8 mouse cellular contexts compared by ENCODE assay signal in genomic region chr2:37421903-37422302, GRCm38 (mm10). TPM values are rescaled to one million over a fixed set of nuclear protein-coding genes. Genes with fewer than 3 reads are reported as not detected.
DNase-seq lines count a peak whose midpoint lies in the region; ATAC-seq lines count a peak whose summit lies in the region.

No protein-coding gene starts in this region.

- H3K9ac ChIP-seq in kidney, embryonic 16.5 days (replicated peaks; ENCODE audit: low read length) = peak overlapping the region; percentile 96
- peak overlapping the region; percentile 99 for H3K9ac ChIP-seq in hindbrain, embryonic 15.5 days
- peak overlapping the region; percentile 99 for H3K9ac ChIP-seq in midbrain, embryonic 15.5 days

- H3K4me2 ChIP-seq in kidney, embryonic 16.5 days (replicated peaks; ENCODE audit: low read depth, low read length) = peak overlapping the region; percentile 74
- H3K4me2 ChIP-seq in hindbrain, embryonic 15.5 days = peak overlapping the region; percentile 72
- H3K4me2 ChIP-seq in midbrain, embryonic 15.5 days = peak overlapping the region; percentile 77

- no peak for DNase-seq in kidney, adult 18-20 months
- no peak for DNase-seq in embryo, embryonic 10.5 days (ENCODE audit: low spot score)
- DNase-seq in right cerebral cortex, adult 2 months (ENCODE audit: low spot score in 2 of 2) = no peak
- no peak for DNase-seq in layer of hippocampus, postnatal 14 days (ENCODE audit: low spot score in 2 of 2)

- H3K36me3 ChIP-seq in kidney, embryonic 16.5 days (ENCODE audit: insufficient read depth, low read length) = no peaks in the 10 kb centered on the region
- 0 out of 2 replicates have a peak, but pooled peaks cover 2% of the 10 kb centered on the region for H3K36me3 ChIP-seq in hindbrain, embryonic 15.5 days
- no peaks in the 10 kb centered on the region for H3K36me3 ChIP-seq in midbrain, embryonic 15.5 days (replicated peaks)

- peak overlapping the region; percentile 96 for H3K4me3 ChIP-seq in kidney, embryonic 16.5 days (ENCODE audit: low read length)
- peak overlapping the region; percentile 98 for H3K4me3 ChIP-seq in brown adipose tissue, adult 24 weeks (ENCODE audit: insufficient read depth, low read depth, low read length)
- peak overlapping the region; percentile 94 for H3K4me3 ChIP-seq in hindbrain, embryonic 15.5 days
- peak overlapping the region; percentile 93 for H3K4me3 ChIP-seq in midbrain, embryonic 15.5 days

- H3K4me1 ChIP-seq in kidney, embryonic 16.5 days (ENCODE audit: insufficient read depth, low read length) = peaks cover 8% of the 10 kb centered on the region; the same call in 1 of the 2 replicates
- no peaks in the 10 kb centered on the region; the same call in 1 of the 2 replicates for H3K4me1 ChIP-seq in brown adipose tissue, adult 24 weeks (ENCODE audit: control insufficient read depth, insufficient read depth, insufficient read length, low read length)
- H3K4me1 ChIP-seq in hindbrain, embryonic 15.5 days (replicated peaks) = peaks cover 17% of the 10 kb centered on the region
- H3K4me1 ChIP-seq in midbrain, embryonic 15.5 days = peaks cover 24% of the 10 kb centered on the region

- WGBS in kidney, embryonic 16.5 days = 3% methylated on average over 3 of the region's 3 CpGs
- WGBS in hindbrain, embryonic 15.5 days = 6% methylated on average over 3 of the region's 3 CpGs
- WGBS in midbrain, embryonic 15.5 days = 4% methylated on average over 3 of the region's 3 CpGs

- H3K27me3 ChIP-seq in kidney, embryonic 16.5 days (ENCODE audit: insufficient read depth, low read length) = no peaks in the 10 kb centered on the region
- no peaks in the 10 kb centered on the region for H3K27me3 ChIP-seq in hindbrain, embryonic 15.5 days
- H3K27me3 ChIP-seq in midbrain, embryonic 15.5 days (replicated peaks) = no peaks in the 10 kb centered on the region

- no peaks in the 10 kb centered on the region for H3K9me3 ChIP-seq in kidney, embryonic 16.5 days (ENCODE audit: low read length)
- H3K9me3 ChIP-seq in hindbrain, embryonic 15.5 days = no peaks in the 10 kb centered on the region
- H3K9me3 ChIP-seq in midbrain, embryonic 15.5 days = no peaks in the 10 kb centered on the region

- no peak for ATAC-seq in kidney, embryonic 16.5 days (ENCODE audit: low FRiP score, low TSS enrichment)
- ATAC-seq in hindbrain, embryonic 15.5 days (ENCODE audit: low FRiP score, low read depth) = no peak
- no peak for ATAC-seq in midbrain, embryonic 15.5 days (replicated peaks)

- H3K27ac ChIP-seq in kidney, embryonic 16.5 days (ENCODE audit: low read length) = peak overlapping the region; percentile 97
- H3K27ac ChIP-seq in brown adipose tissue, adult 24 weeks (replicated peaks; ENCODE audit: low read depth, low read length) = peak overlapping the region; percentile 49
- H3K27ac ChIP-seq in hindbrain, embryonic 15.5 days (replicated peaks) = peak overlapping the region; percentile 98
- H3K27ac ChIP-seq in midbrain, embryonic 15.5 days = peak overlapping the region; percentile 95

RNA-seq across cellular contexts. Expression of gene Rc3h2, which starts 0.8 kb away (rescaled TPM):
- polyA plus RNA-seq in kidney, embryonic 16.5 days (2015; fragmentation: Nextera tagmentation; extraction: Ambion mirVana) = 10.6 and 14.8 TPM in 2 replicates
- 8.0 and 12.3 TPM in 2 replicates for polyA plus RNA-seq in brown adipose tissue, adult 24 weeks (2012; ENCODE audit: insufficient read depth, insufficient read length, missing spikeins)
- polyA plus RNA-seq in hindbrain, embryonic 15.5 days (2015; fragmentation: Nextera tagmentation; extraction: Ambion mirVana) = 18.0 and 19.9 TPM in 2 replicates
- 20.6 and 21.7 TPM in 2 replicates for polyA plus RNA-seq in midbrain, embryonic 15.5 days (2015; fragmentation: Nextera tagmentation; extraction: Ambion mirVana)
- total RNA-seq in layer of hippocampus, postnatal 14 days (2021) = 10 to 100 TPM; 82.3 to 87.9 TPM

RNA-seq across cellular contexts. Expression of gene Zbtb26, which starts 21.0 kb away (rescaled TPM):
- 8.2 and 9.6 TPM in 2 replicates for polyA plus RNA-seq in kidney, embryonic 16.5 days (2015; fragmentation: Nextera tagmentation; extraction: Ambion mirVana)
- 3.1 and 3.2 TPM in 2 replicates for polyA plus RNA-seq in brown adipose tissue, adult 24 weeks (2012; ENCODE audit: insufficient read depth, insufficient read length, missing spikeins)
- polyA plus RNA-seq in hindbrain, embryonic 15.5 days (2015; fragmentation: Nextera tagmentation; extraction: Ambion mirVana) = 6.8 and 7.6 TPM in 2 replicates
- polyA plus RNA-seq in midbrain, embryonic 15.5 days (2015; fragmentation: Nextera tagmentation; extraction: Ambion mirVana) = 7.5 and 7.7 TPM in 2 replicates
- 1 to 10 TPM; 8.6 to 8.9 TPM for total RNA-seq in layer of hippocampus, postnatal 14 days (2021)

RNA-seq across cellular contexts. Expression of gene Zbtb6, which starts 21.1 kb away (rescaled TPM):
- 8.3 and 9.1 TPM in 2 replicates for polyA plus RNA-seq in kidney, embryonic 16.5 days (2015; fragmentation: Nextera tagmentation; extraction: Ambion mirVana)
- polyA plus RNA-seq in brown adipose tissue, adult 24 weeks (2012; ENCODE audit: insufficient read depth, insufficient read length, missing spikeins) = 6.8 and 8.7 TPM in 2 replicates
- 13.5 and 14.6 TPM in 2 replicates for polyA plus RNA-seq in hindbrain, embryonic 15.5 days (2015; fragmentation: Nextera tagmentation; extraction: Ambion mirVana)
- 15.6 and 17.5 TPM in 2 replicates for polyA plus RNA-seq in midbrain, embryonic 15.5 days (2015; fragmentation: Nextera tagmentation; extraction: Ambion mirVana)
- 10 to 100 TPM; 13.2 to 14.5 TPM for total RNA-seq in layer of hippocampus, postnatal 14 days (2021)

RNA-seq across cellular contexts. Expression of gene Rabgap1, which starts 21.2 kb away (rescaled TPM):
- polyA plus RNA-seq in kidney, embryonic 16.5 days (2015; fragmentation: Nextera tagmentation; extraction: Ambion mirVana) = 33.3 and 42.0 TPM in 2 replicates
- 16.6 and 26.6 TPM in 2 replicates for polyA plus RNA-seq in brown adipose tissue, adult 24 weeks (2012; ENCODE audit: insufficient read depth, insufficient read length, missing spikeins)
- 40.8 and 51.4 TPM in 2 replicates for polyA plus RNA-seq in hindbrain, embryonic 15.5 days (2015; fragmentation: Nextera tagmentation; extraction: Ambion mirVana)
- polyA plus RNA-seq in midbrain, embryonic 15.5 days (2015; fragmentation: Nextera tagmentation; extraction: Ambion mirVana) = 51.6 and 52.7 TPM in 2 replicates
- total RNA-seq in layer of hippocampus, postnatal 14 days (2021) = 10 to 100 TPM; 84.8 to 91.7 TPM
